Mouse (Mus musculus) heart, postnatal 14 days (tissue): ENCODE data around the gene Rusc1. TPM values are rescaled to one million over a fixed set of nuclear protein-coding genes. Genes with fewer than 3 reads are reported as not detected.
"Not testable (repeated sequence)": the region's sequence is repeated elsewhere in the genome, so short reads cannot be mapped to it uniquely, and the experiment has no call there.

Experiments
- DNase-seq, 2 experiments: peaks; one replicate each; pipeline ENCODE4 v3.0.0; 2021 to 2022
- intact Hi-C: fragments of 180-260 bp; cut with DNase I; formaldehyde crosslinking; loops from one replicate; pipeline ENCODE4 v1.15.1; 2025
- total RNA-seq, 2 experiments: library from RNA; stranded (reverse); gene quantifications; 2 replicates each; pipeline ENCODE4 v1.2.3; 2021

Rusc1 gene
- total RNA-seq, 2 experiments from 2014 or later: 16.0 to 17.7 TPM

DNA sequence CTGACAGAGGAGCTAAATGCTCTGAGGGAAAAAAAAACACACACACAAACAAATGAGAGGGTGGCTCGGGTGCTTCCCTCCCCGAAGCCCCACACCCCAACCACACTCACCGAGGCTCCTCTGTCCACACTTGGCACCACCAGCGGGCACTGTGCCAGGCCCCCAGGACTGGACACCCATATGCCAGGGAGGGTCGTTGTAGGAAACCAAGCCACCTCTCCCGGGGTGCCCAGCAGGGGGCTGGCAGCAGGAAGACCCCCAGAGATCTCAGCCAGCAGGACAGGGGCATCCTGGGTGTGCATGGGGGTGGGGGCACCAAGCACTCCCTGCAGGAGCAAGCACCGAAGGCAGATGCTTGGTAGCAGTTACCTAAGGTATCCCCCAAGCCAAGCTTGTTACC, 7.7 kb upstream of the Rusc1 start, which contains the start of gene Gm43738:
Gene Gm43738, minus strand, starts transcription at position 289 of the 400 bp plus-strand sequence.
- intact Hi-C loops: loop anchor here (5.0 kb wide), 1 partner anchor 66 kb away; no protein-coding TSS in a partner anchor
- no peak for DNase-seq

DNA sequence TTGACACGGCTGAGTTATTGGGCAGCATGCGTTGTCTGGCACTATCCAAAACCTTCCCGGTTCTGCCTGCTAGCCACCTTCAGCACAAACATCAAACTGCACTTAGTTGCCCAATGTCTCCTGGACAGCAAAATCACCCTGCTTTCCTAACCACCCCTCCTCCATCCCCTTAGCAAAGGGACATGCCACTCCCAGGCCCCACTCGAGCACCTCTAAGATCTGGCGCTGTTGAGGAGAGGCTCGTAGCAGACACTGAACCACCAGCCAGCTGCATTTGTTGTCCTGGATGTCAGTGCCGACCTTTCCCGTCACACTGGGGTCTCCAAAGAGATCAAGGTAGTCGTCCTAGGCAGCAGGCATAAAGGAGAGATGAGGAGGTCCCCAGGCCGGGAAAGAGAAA, 910 bp upstream of the Rusc1 start:
- no peak for DNase-seq
- intact Hi-C loops: loop anchor here (5.0 kb wide), 1 partner anchor 63 kb away; no protein-coding TSS in a partner anchor

DNA sequence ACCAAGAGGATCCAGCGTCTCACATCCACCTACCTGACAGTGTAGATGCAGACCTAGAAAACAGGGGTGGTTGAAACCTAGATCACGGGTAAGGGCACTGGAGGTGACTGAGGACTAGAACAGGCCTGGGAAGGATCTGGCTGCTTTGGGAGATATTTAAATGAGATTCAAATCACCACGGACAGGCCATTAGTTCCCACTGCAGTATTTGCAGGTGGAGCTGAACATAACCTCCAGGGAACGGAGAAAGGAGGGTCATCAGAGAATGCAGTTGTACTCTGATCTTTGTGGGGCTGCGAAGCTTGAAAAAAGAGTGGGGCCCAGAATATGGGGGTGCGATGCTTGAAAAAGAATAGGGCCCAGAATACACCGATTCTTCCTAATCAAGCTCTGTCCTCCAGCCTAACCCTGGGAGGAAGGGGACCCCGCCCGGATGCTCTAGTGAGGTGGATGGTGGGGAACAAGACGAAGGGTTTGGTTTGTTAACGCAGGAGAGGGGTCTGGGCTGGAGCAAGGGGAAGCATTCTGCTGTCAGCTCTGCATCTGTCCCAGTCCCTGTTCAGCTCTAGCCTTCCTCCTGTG, 511 bp downstream of the Rusc1 start:
- intact Hi-C loops: loop anchor here (5.0 kb wide), 1 partner anchor 65 kb away; no protein-coding TSS in a partner anchor
- DNase-seq: no peak

DNA sequence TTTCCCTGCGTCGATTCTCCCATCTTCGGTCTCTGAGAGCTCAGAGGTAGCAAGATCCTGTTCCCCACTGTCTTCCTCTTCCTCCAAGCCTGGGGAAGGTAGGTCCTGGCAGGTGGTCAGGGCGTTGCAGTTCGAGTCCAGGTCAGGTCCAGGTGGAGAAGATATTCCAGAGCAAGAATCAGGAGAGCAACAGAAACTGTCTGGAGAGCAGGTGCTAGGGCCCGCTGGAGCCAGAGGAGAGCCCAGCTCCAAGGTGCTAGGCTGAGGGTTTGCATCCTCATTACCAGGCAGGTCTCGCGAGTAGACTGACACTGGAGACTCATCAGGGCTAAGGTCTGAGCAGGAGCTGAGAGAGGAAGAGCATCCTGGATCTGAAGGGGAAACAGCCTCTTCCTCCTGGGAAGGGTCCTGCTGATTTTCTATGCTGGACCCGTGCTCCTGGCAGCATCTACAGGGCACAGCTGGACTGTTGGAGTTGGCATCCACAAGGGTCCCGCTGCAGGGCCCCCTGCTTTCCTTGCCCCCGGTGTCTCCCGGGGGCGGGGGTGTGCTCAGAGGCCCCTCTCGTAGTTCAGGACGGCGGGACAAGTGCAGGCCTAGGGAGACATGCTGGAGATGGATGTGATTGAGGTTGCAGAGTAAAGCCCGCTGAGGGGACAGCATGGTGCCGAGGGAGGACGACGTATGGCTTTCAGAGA, 1.2 kb downstream of the Rusc1 start:
- no peak for DNase-seq

DNA sequence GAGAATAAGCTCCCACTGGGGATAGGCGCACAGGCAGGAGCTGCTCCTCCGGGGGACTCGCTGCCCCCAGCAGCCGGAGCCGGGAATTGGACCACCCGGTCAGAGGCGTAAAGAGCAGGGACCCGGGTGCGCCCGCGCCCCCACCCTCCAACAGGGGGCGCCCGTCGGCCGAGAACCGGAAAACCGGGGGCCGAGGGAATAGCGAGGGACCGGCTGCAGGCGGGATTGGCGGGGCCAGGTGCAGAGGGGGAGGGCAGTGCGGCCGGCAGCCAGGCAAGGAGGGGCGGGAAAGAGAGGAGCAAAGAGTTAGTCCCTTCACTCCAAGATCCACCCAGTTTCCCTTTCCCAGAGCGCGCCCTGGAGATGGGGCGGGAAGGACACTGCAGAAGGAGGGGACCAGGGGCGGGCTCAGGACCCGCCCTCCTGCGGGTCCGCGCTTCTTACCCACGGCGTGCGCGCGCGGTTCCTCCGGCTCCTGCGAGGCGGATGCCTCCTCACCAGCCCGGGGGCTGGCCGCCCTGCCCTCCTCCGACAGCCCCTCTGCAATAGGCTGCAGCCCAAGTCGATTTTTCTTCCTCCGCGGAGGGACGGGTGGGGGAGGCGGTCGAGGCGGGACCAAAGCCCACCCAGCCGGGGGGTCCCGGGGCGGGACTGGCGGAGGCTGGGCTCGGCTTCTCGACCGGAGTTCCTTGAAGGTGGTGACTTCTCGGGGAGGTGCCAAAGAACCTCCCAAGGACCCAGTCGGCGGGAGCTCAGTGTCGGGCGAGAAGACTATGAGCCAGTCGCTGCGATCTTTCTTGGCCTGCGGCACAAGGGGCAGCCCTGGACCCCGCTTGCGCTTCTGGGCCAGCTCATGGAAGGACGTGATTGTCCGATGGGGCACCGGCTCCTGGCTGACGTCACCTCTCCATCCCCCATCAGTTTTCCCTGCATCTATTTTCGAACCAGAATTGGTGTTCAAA, 2.1 kb downstream of the Rusc1 start:
- intact Hi-C loops: loop anchor here (2.0 to 5.0 kb wide), 2 partner anchors 66 to 124 kb away; partner anchors contain the start of gene Thbs3
- peak; percentile 90 to 91 for DNase-seq

More for the DNA sequence above, 1.2 kb downstream of the Rusc1 start:
- intact Hi-C loops: loop anchor here (2.0 to 5.0 kb wide), 2 partner anchors 65 to 123 kb away; partner anchors contain the start of gene Thbs3

DNA sequence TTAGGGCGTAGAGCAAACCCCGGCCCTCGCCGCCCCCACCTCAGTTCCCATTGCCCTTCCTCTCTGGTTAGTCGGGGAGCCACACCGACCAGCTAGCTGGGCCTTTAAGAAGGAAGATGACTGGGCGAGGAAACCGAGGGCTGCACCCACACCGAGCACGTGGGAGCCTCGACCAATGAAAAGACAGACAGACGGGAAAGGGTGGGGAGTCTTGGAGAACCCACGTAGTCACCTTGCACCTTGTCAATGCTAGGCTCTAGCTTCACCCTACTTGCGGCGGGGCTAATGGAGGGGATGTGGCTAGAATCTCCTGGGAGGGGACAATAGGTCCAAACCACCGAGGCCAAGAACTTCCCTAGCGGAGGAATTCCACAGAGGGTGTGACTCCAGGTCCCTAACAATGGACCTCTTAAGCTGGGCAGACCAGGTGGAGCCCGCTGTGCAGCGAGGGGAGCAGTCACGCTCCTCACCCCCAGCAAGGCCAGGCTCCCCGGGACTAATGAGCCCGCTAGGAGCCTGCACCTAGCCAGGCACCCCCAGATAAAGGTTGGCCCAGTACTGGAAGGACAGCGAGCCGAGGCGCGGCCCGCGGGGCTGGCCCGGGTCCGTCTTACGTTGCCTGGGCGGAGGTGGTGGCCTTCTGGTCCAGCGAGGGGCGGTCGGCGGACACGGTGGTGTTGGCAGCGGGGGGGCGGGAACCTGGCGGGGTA, 3.1 kb downstream of the Rusc1 start:
- peak; percentile 80 to 82 for DNase-seq
- intact Hi-C loops: loop anchor here (2.0 to 5.0 kb wide), 2 partner anchors 67 to 125 kb away; partner anchors contain the start of gene Thbs3

DNA sequence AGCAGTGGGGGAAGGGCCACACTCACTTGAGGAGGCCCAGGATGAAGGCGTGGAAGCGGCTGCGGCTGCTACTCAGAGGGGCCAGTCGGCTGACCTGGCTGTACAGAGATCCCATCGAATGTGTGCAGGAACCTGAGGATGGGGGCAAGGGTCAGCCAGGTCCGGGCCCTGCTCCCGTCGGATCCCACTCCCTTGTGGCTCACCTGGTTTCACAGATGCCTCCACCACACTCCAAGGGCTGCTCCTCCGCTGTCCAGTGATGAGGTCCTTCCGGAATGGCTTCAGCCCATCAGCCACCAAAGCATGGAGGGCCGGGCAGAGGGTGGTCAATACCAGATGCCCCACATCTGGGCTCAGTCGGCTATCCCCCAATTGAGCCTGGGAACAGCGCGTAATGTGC, 4.1 kb downstream of the Rusc1 start:
- no peak for DNase-seq
- intact Hi-C loops: no loop called here

DNA sequence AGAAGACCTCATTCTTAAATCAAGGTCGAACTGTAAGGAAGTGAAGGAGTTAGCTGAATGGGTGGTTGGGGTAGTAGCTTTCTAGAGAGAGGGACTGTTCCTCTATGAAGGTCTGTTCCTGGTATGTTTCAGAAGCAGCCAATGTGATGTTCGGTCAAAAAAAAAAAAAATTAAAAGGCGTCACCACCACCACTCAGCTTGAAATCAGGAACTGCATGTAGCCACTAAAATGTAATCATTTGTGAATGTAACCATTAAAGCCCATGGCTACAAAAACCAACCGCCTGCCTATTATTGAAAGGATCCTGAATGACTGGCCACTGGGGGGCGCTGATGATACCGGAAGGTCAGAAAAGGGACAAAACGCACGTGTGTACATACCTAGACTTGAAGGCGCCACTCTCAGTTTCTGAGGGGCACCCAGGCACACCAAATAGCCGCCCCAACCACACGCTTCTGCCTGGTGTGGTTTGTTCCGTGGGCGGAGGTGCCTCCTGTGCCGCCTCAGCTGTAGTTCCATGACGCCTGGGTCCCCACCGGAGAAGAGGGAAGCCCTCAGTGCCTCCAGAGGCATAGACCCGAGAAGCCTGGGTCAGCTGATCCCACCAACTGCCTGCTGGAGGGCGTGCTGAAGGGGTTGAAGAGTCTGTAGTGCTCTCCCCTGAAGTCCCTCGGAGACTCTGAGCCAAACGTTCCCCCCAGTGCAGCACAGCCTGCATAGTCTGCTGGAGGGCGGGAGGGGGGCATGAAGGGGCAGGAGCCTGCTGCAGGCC, 5.6 kb downstream of the Rusc1 start:
- intact Hi-C loops: no loop called here
- DNase-seq: peak; percentile 73 to 85

DNA sequence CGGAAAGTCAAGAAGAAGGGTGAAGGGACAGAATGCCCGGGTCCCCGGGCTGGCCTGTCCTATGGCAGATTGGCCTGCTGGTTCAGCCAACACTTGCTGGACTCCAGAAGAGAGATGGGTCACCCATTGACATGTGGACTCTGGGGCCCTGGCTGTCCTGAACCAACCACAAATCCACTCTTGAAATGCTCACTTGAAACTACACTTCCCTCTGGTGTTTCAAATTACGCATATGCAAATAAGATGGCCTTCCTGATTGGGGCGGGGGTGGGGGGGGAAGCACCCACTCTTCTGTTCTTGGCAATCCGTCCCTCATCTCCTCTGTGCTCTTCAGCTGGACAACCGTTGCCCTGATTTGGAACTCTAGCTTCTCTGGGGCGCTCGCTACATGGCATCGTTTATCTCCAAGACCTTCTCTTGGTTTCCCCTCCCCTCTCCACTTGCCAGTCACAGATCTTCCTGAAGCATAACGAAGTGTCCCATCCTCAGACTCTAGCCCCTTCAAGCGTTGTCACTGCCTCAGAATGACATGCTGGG, 8.4 kb downstream of the Rusc1 start:
- intact Hi-C loops: no loop called here
- DNase-seq: no peak

DNA sequence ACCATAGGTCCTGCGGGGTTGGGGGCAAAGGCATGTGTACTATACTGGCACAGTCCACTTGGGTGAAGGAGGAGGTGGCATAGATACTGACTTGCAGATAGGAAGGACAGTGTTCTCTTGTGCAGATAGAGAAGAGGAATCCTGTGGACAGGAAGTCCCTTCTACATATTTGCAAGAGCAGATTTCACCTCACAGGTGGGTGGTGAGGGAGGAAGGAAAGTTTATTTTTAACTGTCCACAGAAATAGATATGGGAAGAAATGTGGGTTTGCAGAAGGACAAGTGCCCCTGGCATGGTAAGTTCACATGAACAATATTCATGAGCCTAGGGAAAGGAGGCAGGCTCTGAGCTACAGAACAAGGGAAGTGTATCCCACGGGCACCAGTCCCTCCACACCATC, 9.0 kb downstream of the Rusc1 start:
- DNase-seq: no peak
- intact Hi-C loops: no loop called here

DNA sequence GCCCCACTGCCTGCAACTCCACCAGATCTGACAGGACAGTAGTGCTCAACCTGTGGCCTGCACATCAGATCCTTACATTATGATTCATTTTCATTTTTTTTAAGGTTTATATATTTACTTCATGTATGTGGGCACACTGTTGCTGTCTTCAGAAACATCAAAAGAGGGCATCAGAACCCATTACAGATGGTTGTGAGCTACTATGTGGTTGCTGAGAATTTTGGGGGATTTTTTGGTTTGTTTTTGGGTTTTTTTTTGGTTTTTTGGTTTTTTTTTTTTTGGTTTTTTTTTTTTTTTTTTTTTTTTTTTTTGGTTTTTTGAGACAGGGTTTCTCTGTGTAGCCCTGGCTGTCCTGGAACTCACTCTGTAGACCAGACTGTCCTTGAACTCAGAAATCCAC, 10.8 kb downstream of the Rusc1 start:
- DNase-seq, intact Hi-C loops: not testable (repeated sequence)

DNA sequence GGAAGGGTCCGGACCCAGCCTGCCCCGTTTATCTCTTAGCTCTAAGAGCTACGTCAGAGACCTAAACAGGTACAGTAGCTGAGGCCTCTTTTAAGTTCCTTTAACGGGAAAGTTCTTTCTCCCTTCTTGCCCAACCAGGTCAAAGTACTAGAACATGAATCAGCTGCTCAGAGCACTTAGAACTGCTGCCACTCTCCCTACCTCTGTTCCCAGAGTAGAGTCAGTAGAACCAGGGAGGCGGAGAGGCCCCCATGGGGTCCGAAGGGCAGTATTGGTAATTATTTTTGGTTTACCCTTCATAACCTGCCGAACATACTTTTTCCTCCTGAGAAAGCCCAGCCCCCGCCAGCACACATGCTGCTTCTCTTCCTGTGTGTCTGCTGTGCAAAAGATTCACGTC, 15.7 kb downstream of the Rusc1 start:
- DNase-seq: no peak
- intact Hi-C loops: loop anchor here (5.0 kb wide), 1 partner anchor 955 kb away; no protein-coding TSS in a partner anchor

DNA sequence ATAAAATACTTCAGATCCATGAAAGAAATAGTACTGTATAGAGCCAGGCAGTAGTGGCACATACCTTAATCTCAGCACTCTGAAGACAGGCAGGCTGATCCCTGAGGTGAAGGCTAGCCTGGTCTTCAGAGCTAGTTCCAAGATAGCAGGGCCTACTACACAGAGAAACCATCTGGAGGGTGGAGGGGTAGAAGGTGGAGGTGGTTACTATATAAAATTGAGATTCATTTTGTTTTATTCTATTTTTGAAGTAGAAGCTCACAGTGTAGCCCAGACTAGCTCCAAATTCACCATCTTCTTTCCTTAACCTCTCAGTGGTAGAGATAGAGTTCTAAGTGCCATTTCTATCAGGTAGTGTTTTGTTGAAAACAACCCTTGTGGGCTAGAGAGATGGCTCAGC, 25.8 kb downstream of the Rusc1 start:
- intact Hi-C loops: no loop called here
- no peak for DNase-seq

DNA sequence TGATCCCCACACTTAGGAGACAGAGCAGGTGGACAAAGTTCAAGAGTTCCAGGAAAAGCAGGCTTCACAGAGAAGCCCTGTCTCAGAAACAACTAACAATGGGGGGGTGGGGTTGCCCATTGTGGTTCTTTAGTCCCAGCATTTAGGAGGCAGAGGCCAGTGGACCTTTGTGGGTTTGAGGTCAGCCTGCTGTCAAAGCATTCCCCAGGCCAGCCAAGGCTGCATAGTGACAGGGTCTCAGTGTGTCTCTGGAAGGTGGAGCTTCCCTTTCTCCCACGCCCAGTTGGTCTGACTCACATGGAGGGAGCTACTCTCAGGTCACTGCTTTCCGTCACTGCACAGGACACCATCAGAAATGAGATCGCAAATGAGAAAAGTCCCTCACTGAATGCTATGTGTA, 31.4 kb downstream of the Rusc1 start:
- DNase-seq: no peak
- intact Hi-C loops: no loop called here

DNA sequence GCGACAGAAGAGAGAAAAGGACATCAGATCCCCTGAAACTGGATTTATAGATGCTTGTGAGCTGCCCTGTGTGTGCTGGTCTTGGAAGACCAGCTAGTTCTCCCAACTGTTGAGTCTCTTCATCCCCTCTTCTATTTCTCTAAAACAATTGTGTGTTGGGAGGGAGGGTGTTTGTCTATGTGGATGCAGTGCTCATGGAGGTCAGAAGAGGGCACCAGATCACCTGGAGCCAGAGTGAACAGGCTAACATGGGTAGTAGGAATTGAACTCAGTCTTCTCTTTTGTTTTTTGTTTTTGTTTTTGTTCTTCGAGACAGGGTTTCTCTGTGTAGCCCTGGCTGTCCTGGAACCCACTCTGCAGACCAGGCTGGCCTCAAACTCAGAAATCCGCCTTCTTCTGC, 34.3 kb downstream of the Rusc1 start:
- intact Hi-C loops: no loop called here
- DNase-seq: peak; percentile 18 to 28

DNA sequence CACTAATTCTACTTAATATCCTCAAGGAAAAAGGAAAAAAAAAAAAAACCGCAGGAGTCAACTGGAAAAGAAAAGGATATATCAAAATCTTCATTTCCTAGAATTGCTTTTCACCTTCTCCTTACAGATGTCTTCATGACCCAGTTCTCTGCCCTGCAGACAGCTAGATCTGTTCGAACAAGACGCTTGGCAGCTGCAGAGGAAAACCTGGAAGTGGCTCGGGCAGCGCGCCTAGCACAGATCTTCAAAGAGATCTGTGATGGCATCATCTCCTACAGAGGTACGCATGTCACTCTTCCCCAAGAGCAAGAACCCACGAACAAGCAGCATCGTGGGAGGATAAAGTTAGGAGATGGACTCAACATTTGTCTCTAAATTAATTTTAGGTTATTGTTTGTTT, 34.8 kb downstream of the Rusc1 start:
- intact Hi-C loops: no loop called here

DNA sequence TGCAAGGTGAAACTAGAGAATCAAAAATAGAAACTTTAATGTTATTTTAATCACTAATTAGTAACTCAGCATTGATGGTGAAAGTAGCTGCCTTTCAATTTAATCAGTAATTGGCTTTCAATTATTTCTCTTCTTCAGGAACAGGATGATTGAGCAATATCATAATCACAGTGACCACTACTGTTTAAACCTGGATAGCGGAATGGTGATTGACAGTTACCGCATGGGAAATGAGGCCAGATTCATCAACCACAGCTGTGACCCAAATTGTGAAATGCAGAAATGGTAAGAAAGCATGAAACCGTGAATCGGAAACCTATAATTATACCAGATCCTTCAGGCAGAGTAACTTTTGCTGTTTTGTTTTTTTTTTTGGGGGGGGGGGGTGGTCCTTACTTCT, 49.8 kb downstream of the Rusc1 start:
- intact Hi-C loops: no loop called here
- no peak for DNase-seq

More for the DNA sequence above, 34.8 kb downstream of the Rusc1 start:
- no peak for DNase-seq
